Mouse (Mus musculus): ENCODE measurements around the gene Vps50. TPM values are rescaled to one million over a fixed set of nuclear protein-coding genes. Genes with fewer than 3 reads are reported as not detected.
A peak's percentile ranks its signal among the peaks of the same experiment; 100 is the strongest.

The Vps50 gene
- total and polyA plus RNA-seq, 3 experiments: 17.0 to 39.1 (median 19.6) TPM

- TF ChIP-seq CHD1 (IDR thresholded peaks at IDR 0.05; ENCODE audit: low read depth, low read length): peak; percentile 87
- TF ChIP-seq POLR2A (IDR thresholded peaks at IDR 0.05; ENCODE audit: low read depth, low read length): peak; percentile 87
- no peak for TF ChIP-seq RAD21 (IDR thresholded peaks at IDR 0.05; ENCODE audit: low read depth, low read length)
- TF ChIP-seq MAZ (IDR thresholded peaks at IDR 0.05; ENCODE audit: low read depth, low read length): no peak
- TF ChIP-seq ZC3H11A (IDR thresholded peaks at IDR 0.05; ENCODE audit: low read depth, low read length): no peak
- peak; percentile 87; the same call in 1 of the 2 replicates for TF ChIP-seq MYC (IDR thresholded peaks at IDR 0.05; ENCODE audit: low read depth, low read length)
- no peak for TF ChIP-seq CTCF (conservative IDR thresholded peaks at IDR 0.05 in 1 of 2, IDR thresholded peaks at IDR 0.05 in 1 of 2; ENCODE audit: low read depth in 2 of 2, low read length in 2 of 2)
- TF ChIP-seq EP300 (IDR thresholded peaks at IDR 0.05; ENCODE audit: low read length): peak; percentile 55
- TF ChIP-seq KAT2A (IDR thresholded peaks at IDR 0.05; ENCODE audit: insufficient replicate concordance, low read length): no peak
Observed at GRCm38 (mm10) chr6:3494285-3494684, 3.9 kb upstream of the Vps50 start (continued).

- DNase-seq (ENCODE audit: extremely low read depth): peak; percentile 71
- Histone ChIP-seq H3K36me3 (replicated peaks in 1 of 2; ENCODE audit: control insufficient read depth in 1 of 2, insufficient read depth in 1 of 2, low read length in 1 of 2) (no peaks in the 10 kb centered on the region), H3K4me3 (replicated peaks in 1 of 3; ENCODE audit: low read depth in 2 of 3, low read length in 2 of 3, poor library complexity in 1 of 3) (no peak overlapping the region), H3K27me3 (replicated peaks) (no peaks in the 10 kb centered on the region), H3K4me2 (ENCODE audit: insufficient read depth, low read depth, poor library complexity, severe bottlenecking) (no peak overlapping the region), H3K9ac (ENCODE audit: insufficient read depth, low read depth) (no peak overlapping the region), H3K27ac (ENCODE audit: insufficient read depth, low read depth) (no peak overlapping the region), H3K4me1 (ENCODE audit: control insufficient read depth in 1 of 2, insufficient read depth in 2 of 2) (peaks cover 0 to 20% of the 10 kb centered on the region in 2 experiments; a peak in 3 of 4 replicates), H3K9me3 (replicated peaks; ENCODE audit: low read length) (no peaks in the 10 kb centered on the region), H3K79me2 (replicated peaks; ENCODE audit: control insufficient read depth, extremely low read depth, insufficient read depth, poor library complexity, severe bottlenecking) (peaks cover 14% of the 10 kb centered on the region)
- peak; percentile 31 for TF ChIP-seq SMC3 (IDR thresholded peaks at IDR 0.05; ENCODE audit: low read depth, low read length)
- no peak for TF ChIP-seq ETS1 (conservative IDR thresholded peaks at IDR 0.05; ENCODE audit: low read depth, low read length)
- peak; percentile 41; the same call in 1 of the 2 replicates for TF ChIP-seq HCFC1 (IDR thresholded peaks at IDR 0.05; ENCODE audit: low read depth, low read length)
- peak; percentile 51 to 72 for TF ChIP-seq CTCF (conservative IDR thresholded peaks at IDR 0.05 in 1 of 2, IDR thresholded peaks at IDR 0.05 in 1 of 2; ENCODE audit: low read depth in 2 of 2, low read length in 2 of 2)
- peak; percentile 46 for TF ChIP-seq RAD21 (IDR thresholded peaks at IDR 0.05; ENCODE audit: low read depth, low read length)
- dilution Hi-C loops (cut with MboI; ENCODE audit: extremely low pct_ligation_motif_present, extremely low pct_unique_long_range_greater_than_20kb, low sequenced_read_pairs): no loop called here
- in situ Hi-C loops (cut with MboI; ENCODE audit: low pct_ligation_motif_present, low pct_unique_long_range_greater_than_20kb, low sequenced_read_pairs): no loop called here
Observed at GRCm38 (mm10) chr6:3496210-3496609, 2.0 kb upstream of the Vps50 start.

- no peak overlapping the region; the same call in 1 of the 2 replicates for H3K4me2 ChIP-seq (ENCODE audit: insufficient read depth, low read depth, poor library complexity, severe bottlenecking)
- H3K4me1 ChIP-seq (ENCODE audit: control insufficient read depth in 1 of 2, insufficient read depth in 2 of 2): peaks cover 0 to 13% of the 10 kb centered on the region in 2 experiments; a peak in 3 of 4 replicates
- peaks cover 14% of the 10 kb centered on the region for H3K79me2 ChIP-seq (replicated peaks; ENCODE audit: control insufficient read depth, extremely low read depth, insufficient read depth, poor library complexity, severe bottlenecking)
- dilution Hi-C loops (cut with MboI; ENCODE audit: extremely low pct_ligation_motif_present, extremely low pct_unique_long_range_greater_than_20kb, low sequenced_read_pairs) (no loop called here), in situ Hi-C loops (cut with MboI; ENCODE audit: low pct_ligation_motif_present, low pct_unique_long_range_greater_than_20kb, low sequenced_read_pairs) (no loop called here)
- no peaks in the 10 kb centered on the region for H3K9me3 ChIP-seq (replicated peaks; ENCODE audit: low read length)
- H3K36me3 ChIP-seq (replicated peaks in 1 of 2; ENCODE audit: control insufficient read depth in 1 of 2, insufficient read depth in 1 of 2, low read length in 1 of 2): peaks cover 2 to 6% of the 10 kb centered on the region in 2 experiments
- no peak overlapping the region for H3K9ac ChIP-seq (ENCODE audit: insufficient read depth, low read depth)
- H3K4me3 ChIP-seq (replicated peaks in 1 of 3; ENCODE audit: low read depth in 2 of 3, low read length in 2 of 3, poor library complexity in 1 of 3): no peak overlapping the region
- no peaks in the 10 kb centered on the region for H3K27me3 ChIP-seq (replicated peaks)
- no peak for TF ChIP-seq MEF2A (IDR thresholded peaks at IDR 0.05; ENCODE audit: borderline replicate concordance, low read depth, low read length)
- no peak for TF ChIP-seq USF1 (IDR thresholded peaks at IDR 0.05; ENCODE audit: low read depth, low read length)
- no peak for TF ChIP-seq SMC3 (IDR thresholded peaks at IDR 0.05; ENCODE audit: low read depth, low read length)
- no peak for TF ChIP-seq MXI1 (IDR thresholded peaks at IDR 0.05; ENCODE audit: low read depth, low read length)
- TF ChIP-seq POLR2A (IDR thresholded peaks at IDR 0.05; ENCODE audit: low read depth, low read length): no peak
- TF ChIP-seq RAD21 (IDR thresholded peaks at IDR 0.05; ENCODE audit: low read depth, low read length): no peak
- no peak for TF ChIP-seq JUN (IDR thresholded peaks at IDR 0.05; ENCODE audit: insufficient read depth, low read depth, low read length)
- no peak for TF ChIP-seq ELF1 (IDR thresholded peaks at IDR 0.05; ENCODE audit: low read depth, low read length)
- TF ChIP-seq MAFK (IDR thresholded peaks at IDR 0.05; ENCODE audit: insufficient replicate concordance, low read length): no peak
- TF ChIP-seq KAT2A (IDR thresholded peaks at IDR 0.05; ENCODE audit: insufficient replicate concordance, low read length): no peak
- no peak for TF ChIP-seq E2F4 (IDR thresholded peaks at IDR 0.05; ENCODE audit: insufficient replicate concordance, low read depth, low read length)
- no peak for TF ChIP-seq IRF4 (IDR thresholded peaks at IDR 0.05; ENCODE audit: low read depth, low read length)
- no peak for TF ChIP-seq EP300 (IDR thresholded peaks at IDR 0.05; ENCODE audit: low read length)
- no peak for TF ChIP-seq TBP (conservative IDR thresholded peaks at IDR 0.05; ENCODE audit: low read depth, low read length)
- no peak for TF ChIP-seq UBTF (IDR thresholded peaks at IDR 0.05; ENCODE audit: low read depth, low read length)
- TF ChIP-seq NRF1 (IDR thresholded peaks at IDR 0.05; ENCODE audit: low read depth, low read length): no peak
- TF ChIP-seq ZMIZ1 (IDR thresholded peaks at IDR 0.05; ENCODE audit: low read depth, low read length): no peak
- DNase-seq (ENCODE audit: extremely low read depth): no peak
- no peak overlapping the region for H3K27ac ChIP-seq (ENCODE audit: insufficient read depth, low read depth)
Observed at GRCm38 (mm10) chr6:3500286-3500685, 2.1 kb downstream of the Vps50 start.

All from CH12.LX (cell line).